Mouse (Mus musculus) mesoderm, embryonic 11.5 days (tissue): ENCODE data around the gene Etnk2.

Experiments
- DNase-seq: peaks from one replicate; pipeline ENCODE4 v3.0.0-alpha.2; 2012; ENCODE audit warnings: low read depth, low spot score

Etnk2 gene

GRCm38 (mm10) chr1:133351762-133352161 lies 11.6 kb upstream of the Etnk2 start:
- no peak for DNase-seq

GRCm38 (mm10) chr1:133353371-133353809 lies 10.0 kb upstream of the Etnk2 start:
- peak; percentile 83 for DNase-seq

- no peak for DNase-seq
Measured at GRCm38 (mm10) chr1:133355469-133355868, 7.9 kb upstream of the Etnk2 start.

- DNase-seq, result no peak
Measured at GRCm38 (mm10) chr1:133355912-133356311, 7.5 kb upstream of the Etnk2 start.

GRCm38 (mm10) chr1:133356330-133356729 lies 7.0 kb upstream of the Etnk2 start:
- DNase-seq, result no peak

GRCm38 (mm10) chr1:133361006-133361405 lies 2.4 kb upstream of the Etnk2 start:
- DNase-seq, result no peak

GRCm38 (mm10) chr1:133362103-133362502 lies 1.3 kb upstream of the Etnk2 start:
- no peak for DNase-seq

- DNase-seq, result no peak
Measured at GRCm38 (mm10) chr1:133364022-133364630, 754 bp downstream of the Etnk2 start.

- no peak for DNase-seq
Measured at GRCm38 (mm10) chr1:133364890-133365289, 1.5 kb downstream of the Etnk2 start.

GRCm38 (mm10) chr1:133366951-133367605 lies 3.7 kb downstream of the Etnk2 start:
- no peak for DNase-seq

- no peak for DNase-seq
Measured at GRCm38 (mm10) chr1:133367606-133368488, 4.5 kb downstream of the Etnk2 start.

GRCm38 (mm10) chr1:133368644-133369043 lies 5.3 kb downstream of the Etnk2 start:
- no peak for DNase-seq

- DNase-seq, result no peak
Measured at GRCm38 (mm10) chr1:133370352-133370751, 7.0 kb downstream of the Etnk2 start.

- no peak for DNase-seq
Measured at GRCm38 (mm10) chr1:133371431-133371830, 8.1 kb downstream of the Etnk2 start.

- DNase-seq, result no peak
Measured at GRCm38 (mm10) chr1:133372113-133372512, 8.7 kb downstream of the Etnk2 start.

GRCm38 (mm10) chr1:133375696-133376346 lies 12.4 kb downstream of the Etnk2 start:
- no peak for DNase-seq

GRCm38 (mm10) chr1:133377547-133377946 lies 14.2 kb downstream of the Etnk2 start:
- no peak for DNase-seq

- DNase-seq, result no peak
Measured at GRCm38 (mm10) chr1:133379254-133379985, 16.0 kb downstream of the Etnk2 start.

GRCm38 (mm10) chr1:133379986-133380320 lies 16.6 kb downstream of the Etnk2 start:
- no peak for DNase-seq

GRCm38 (mm10) chr1:133380347-133381065 lies 17.1 kb downstream of the Etnk2 start:
- DNase-seq, result peak; percentile 51

GRCm38 (mm10) chr1:133382008-133382407 lies 18.6 kb downstream of the Etnk2 start:
- DNase-seq, result peak; percentile 88
